Mouse (Mus musculus): ENCODE results near the gene Cox7b2. TPM values are rescaled to one million over a fixed set of nuclear protein-coding genes. Genes with fewer than 3 reads are reported as not detected.

Gene Cox7b2
- polyA plus RNA-seq (2015; fragmentation: Nextera tagmentation; extraction: Ambion mirVana), result not detected in 2 replicates

DNA sequence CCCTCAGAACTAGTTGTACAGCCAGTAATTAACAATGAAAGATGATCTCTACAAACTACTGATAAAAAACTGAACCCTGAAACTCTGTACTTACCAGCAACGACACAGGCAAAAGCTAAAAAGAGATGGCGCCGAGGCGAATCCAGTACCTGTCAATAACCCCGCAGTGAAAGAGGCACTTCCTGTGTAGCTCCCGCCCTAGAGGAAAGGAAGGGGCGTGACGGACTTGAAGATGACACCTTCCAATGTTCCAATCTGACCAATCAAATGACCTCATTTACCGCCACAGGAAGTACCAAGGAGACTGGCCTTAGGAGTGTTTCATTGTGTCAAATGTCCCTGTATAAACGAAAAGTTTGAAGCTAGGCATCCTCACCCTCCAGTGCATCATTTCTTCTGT lies at the start of gene Cox7b2:
TSS of gene Cox7b2 (minus strand) at position 127 of the 400 bp plus-strand sequence.

Other genes starting within 250 kb of the Cox7b2 start
- 0.01 TPM in 2 replicates for gene Gabrb1, start 109.9 kb upstream of the Cox7b2 start, polyA plus RNA-seq (2015; fragmentation: Nextera tagmentation; extraction: Ambion mirVana)
- 0.14 and 0.42 TPM in 2 replicates for gene Gabra4, start 110.1 kb upstream of the Cox7b2 start, polyA plus RNA-seq (2015; fragmentation: Nextera tagmentation; extraction: Ambion mirVana)

Data from spleen, postnatal 0 days (tissue).